Mouse (Mus musculus) neural tube, embryonic 14.5 days (tissue): ENCODE measurements around the gene Pygm. TPM values are rescaled to one million over a fixed set of nuclear protein-coding genes. Genes with fewer than 3 reads are reported as not detected.

Experiments used
- ATAC-seq: fragments of 200-750 bp; cut with Nextera tagmentation; 2 replicates; pipeline ENCODE4 v1.8.0; 2017; ENCODE audit warnings: low read depth, mild to moderate bottlenecking, moderate TSS enrichment, moderate library complexity
- H3K27ac ChIP-seq: fragments of 300-500 bp; sonication (generic); 2 replicates; pipeline ENCODE4 v1.5.1; 2014; ENCODE audit warnings: low read depth, mild to moderate bottlenecking, control low read depth, low read length, moderate library complexity, mixed read lengths
- H3K27me3 ChIP-seq: fragments of 300-500 bp; sonication (generic); 2 replicates; pipeline ENCODE4 v1.6.1; 2014; ENCODE audit warnings: low read length; ENCODE audit not compliant: control insufficient read depth, insufficient read depth
- H3K36me3 ChIP-seq: fragments of 300-500 bp; sonication (generic); 2 replicates; pipeline ENCODE4 v1.6.1; 2014; ENCODE audit warnings: low read length, mixed read lengths; ENCODE audit not compliant: control insufficient read depth, insufficient read depth
- H3K4me1 ChIP-seq: fragments of 300-500 bp; sonication (generic); 2 replicates; pipeline ENCODE4 v1.6.1; 2014; ENCODE audit warnings: low read length; ENCODE audit not compliant: control insufficient read depth, insufficient read depth
- H3K4me2 ChIP-seq: fragments of 300-500 bp; sonication (generic); 2 replicates; pipeline ENCODE4 v1.6.1; 2014; ENCODE audit warnings: mild to moderate bottlenecking, low read depth, low read length, control low read depth
- H3K4me3 ChIP-seq: fragments of 300-500 bp; sonication (generic); 2 replicates; pipeline ENCODE4 v1.5.1; 2014; ENCODE audit warnings: low read depth, low read length, control low read depth, mixed read lengths
- H3K9ac ChIP-seq: fragments of 300-500 bp; sonication (generic); replicated peaks from 2 replicates; pipeline ENCODE4 v1.6.1; 2014; ENCODE audit warnings: low read depth, mild to moderate bottlenecking, control low read depth, low read length, mixed read lengths
- H3K9me3 ChIP-seq: fragments of 300-500 bp; sonication (generic); 2 replicates; pipeline ENCODE4 v1.6.1; 2016; ENCODE audit warnings: low read length; ENCODE audit not compliant: control insufficient read depth
- WGBS: fragments of 180-500 bp; shearing (Covaris S2); extraction: QIAGEN DNeasy Blood & Tissue Kit; methylation state at CpG from one replicate; pipeline ENCODE4 v1.1.7; 2014; 5-methylcytosine and 5-hydroxymethylcytosine counted together
- polyA plus RNA-seq: library from polyadenylated mRNA; unstranded; fragments of >200 nt; fragmentation: Nextera tagmentation; extraction: Ambion mirVana; gene quantifications from 2 replicates; pipeline ENCODE4 v1.2.1, GENCODE M21; 2014

The Pygm gene
- polyA plus RNA-seq, 1 experiment from 2014 or later, result 4.3 TPM

GRCm38 (mm10) chr19:6418233-6418879 is 34.2 kb downstream of the Pygm start, which contains the start of gene Nrxn2:
Gene Nrxn2 (plus strand): TSS chr19:6418731.
- 1% methylated on average over 35 of the region's 46 CpGs for WGBS
- peak within 1 kb of the TSS; percentile 80 for H3K9ac ChIP-seq
- ATAC-seq, result peak; percentile 93
- H3K4me2 ChIP-seq, result peak within 1 kb of the TSS; percentile 78
- peak within 1 kb of the TSS; percentile 64 for H3K4me3 ChIP-seq
- peak within 1 kb of the TSS; percentile 92 for H3K27ac ChIP-seq
- no peaks in the 10 kb centered on the region for H3K9me3 ChIP-seq
- H3K27me3 ChIP-seq, result no peaks in the 10 kb centered on the region
- peaks cover 47% of the 10 kb centered on the region for H3K4me1 ChIP-seq
- H3K36me3 ChIP-seq, result no peaks in the 10 kb centered on the region

- peak overlapping the region; percentile 78 for H3K4me2 ChIP-seq
- H3K4me1 ChIP-seq, result peaks cover 51% of the 10 kb centered on the region
- H3K4me3 ChIP-seq, result peak overlapping the region; percentile 64
- ATAC-seq, result peak; percentile 19; the same call in 1 of the 2 replicates
- WGBS, result 11% methylated on average over 15 of the region's 23 CpGs
- no peaks in the 10 kb centered on the region for H3K9me3 ChIP-seq
- H3K27ac ChIP-seq, result peak overlapping the region; percentile 92
- no peaks in the 10 kb centered on the region for H3K27me3 ChIP-seq
- no peaks in the 10 kb centered on the region for H3K36me3 ChIP-seq
- H3K9ac ChIP-seq, result peak overlapping the region; percentile 80
Observed at GRCm38 (mm10) chr19:6418984-6419692, 34.9 kb downstream of the Pygm start.

GRCm38 (mm10) chr19:6419805-6420310 is 35.7 kb downstream of the Pygm start:
- Histone ChIP-seq H3K27me3 (no peaks in the 10 kb centered on the region), H3K9me3 (no peaks in the 10 kb centered on the region), H3K9ac (peak overlapping the region; percentile 80), H3K4me1 (peaks cover 57% of the 10 kb centered on the region), H3K27ac (peak overlapping the region; percentile 92), H3K4me3 (peak overlapping the region; percentile 64), H3K4me2 (peak overlapping the region; percentile 78), H3K36me3 (no peaks in the 10 kb centered on the region)
- WGBS, result 43% methylated on average over 9 of the region's 9 CpGs
- ATAC-seq, result no peak

- no peak overlapping the region for H3K27ac ChIP-seq
- H3K4me3 ChIP-seq, result peak overlapping the region; percentile 64
- no peaks in the 10 kb centered on the region for H3K27me3 ChIP-seq
- no peak for ATAC-seq
- H3K9ac ChIP-seq, result peak overlapping the region; percentile 80
- 48% methylated on average over 19 of the region's 19 CpGs for WGBS
- H3K4me2 ChIP-seq, result peak overlapping the region; percentile 78
- H3K36me3 ChIP-seq, result no peaks in the 10 kb centered on the region
- H3K4me1 ChIP-seq, result peaks cover 60% of the 10 kb centered on the region
- H3K9me3 ChIP-seq, result no peaks in the 10 kb centered on the region
Observed at GRCm38 (mm10) chr19:6420481-6421210, 36.4 kb downstream of the Pygm start.

- Histone ChIP-seq H3K36me3 (no peaks in the 10 kb centered on the region), H3K27ac (no peak overlapping the region), H3K4me1 (peaks cover 59% of the 10 kb centered on the region), H3K4me2 (peak overlapping the region; percentile 78), H3K9me3 (no peaks in the 10 kb centered on the region), H3K4me3 (no peak overlapping the region; the same call in 1 of the 2 replicates), H3K27me3 (no peaks in the 10 kb centered on the region), H3K9ac (no peak overlapping the region)
- no peak for ATAC-seq
- 74% methylated on average over 9 of the region's 9 CpGs for whole genome bisulfite sequencing
Observed at GRCm38 (mm10) chr19:6421211-6421590, 37.0 kb downstream of the Pygm start.

- no peaks in the 10 kb centered on the region for H3K9me3 ChIP-seq
- H3K4me2 ChIP-seq, result no peak overlapping the region
- no peak overlapping the region for H3K4me3 ChIP-seq
- peaks cover 59% of the 10 kb centered on the region for H3K4me1 ChIP-seq
- H3K9ac ChIP-seq, result no peak overlapping the region
- H3K27ac ChIP-seq, result no peak overlapping the region
- H3K27me3 ChIP-seq, result no peaks in the 10 kb centered on the region
- ATAC-seq, result no peak
- H3K36me3 ChIP-seq, result no peaks in the 10 kb centered on the region
- 65% methylated on average over 7 of the region's 7 CpGs for WGBS
Observed at GRCm38 (mm10) chr19:6422014-6422413, 37.8 kb downstream of the Pygm start.

- no peak overlapping the region for H3K4me3 ChIP-seq
- no peak for ATAC-seq
- H3K27me3 ChIP-seq, result peaks cover 5% of the 10 kb centered on the region; the same call in 1 of the 2 replicates
- H3K4me2 ChIP-seq, result no peak overlapping the region
- no peak overlapping the region for H3K9ac ChIP-seq
- peaks cover 65% of the 10 kb centered on the region for H3K4me1 ChIP-seq
- no peak overlapping the region for H3K27ac ChIP-seq
- no peaks in the 10 kb centered on the region for H3K9me3 ChIP-seq
- 81% methylated on average over 16 of the region's 16 CpGs for WGBS
- H3K36me3 ChIP-seq, result 0 out of 2 replicates have a peak, but pooled peaks cover 2% of the 10 kb centered on the region
Observed at GRCm38 (mm10) chr19:6423241-6423640, 39.0 kb downstream of the Pygm start.

GRCm38 (mm10) chr19:6424137-6424881 is 40.1 kb downstream of the Pygm start:
- Histone ChIP-seq H3K4me3 (no peak overlapping the region), H3K27me3 (peaks cover 7% of the 10 kb centered on the region; the same call in 1 of the 2 replicates), H3K27ac (no peak overlapping the region), H3K4me2 (no peak overlapping the region), H3K9ac (no peak overlapping the region), H3K4me1 (peaks cover 73% of the 10 kb centered on the region), H3K36me3 (0 out of 2 replicates have a peak, but pooled peaks cover 5% of the 10 kb centered on the region), H3K9me3 (no peaks in the 10 kb centered on the region)
- WGBS, result 61% methylated on average over 8 of the region's 8 CpGs
- no peak for ATAC-seq
